11 mouse cellular contexts compared by ENCODE assay signal in genomic region chr5:28530202-28530855, GRCm38 (mm10).
A peak's percentile ranks its signal among the peaks of the same experiment; 100 is the strongest.
DNase-seq lines count a peak whose midpoint lies in the region; ATAC-seq and TF ChIP-seq lines count a peak whose summit lies in the region.
"Had no signal": no experiment of that assay in that cellular context is flagged by ENCODE, and none has a peak within 500 bp of the region (broad histone marks: within the 10 kb centered on the region; RNA-seq: fewer than 3 reads in every experiment).

No protein-coding gene starts in this region.

- no peak overlapping the region for H3K9ac ChIP-seq in forebrain, postnatal 0 days
- no peak overlapping the region for H3K9ac ChIP-seq in forebrain, embryonic 15.5 days (replicated peaks)
- H3K9ac ChIP-seq: liver, embryonic 13.5 days had no signal

- ATAC-seq in forebrain, postnatal 0 days, result peak; percentile 58; the same call in 1 of the 2 replicates
- ATAC-seq in forebrain, embryonic 15.5 days (replicated peaks), result no peak

- H3K4me1 ChIP-seq in forebrain, postnatal 0 days (ENCODE audit: insufficient read depth), result no peaks in the 10 kb centered on the region
- H3K4me1 ChIP-seq in forebrain, embryonic 15.5 days, result no peaks in the 10 kb centered on the region
- H3K4me1 ChIP-seq: liver, embryonic 13.5 days; megakaryocyte, embryonic 14.5 days had no signal

- TF ChIP-seq CTCF in forebrain, postnatal 0 days (IDR thresholded peaks at IDR 0.05; ENCODE audit: low read depth), result no peak

- H3K9me3 ChIP-seq in forebrain, postnatal 0 days (ENCODE audit: low read length), result no peaks in the 10 kb centered on the region
- no peaks in the 10 kb centered on the region for H3K9me3 ChIP-seq in forebrain, embryonic 15.5 days
- H3K9me3 ChIP-seq: liver, embryonic 13.5 days; megakaryocyte, embryonic 14.5 days had no signal

- no peak overlapping the region for H3K27ac ChIP-seq in forebrain, postnatal 0 days (ENCODE audit: low read depth, low read length)
- H3K27ac ChIP-seq in forebrain, embryonic 15.5 days (replicated peaks), result no peak overlapping the region
- H3K27ac ChIP-seq: liver, embryonic 13.5 days had no signal

- intact Hi-C loops in left cerebral cortex, postnatal 25 days (cut with DNase I), result no loop called here

- peak; percentile 5 for DNase-seq in forebrain, postnatal 0 days
- peak; percentile 38 for DNase-seq in right cerebral cortex, postnatal 4 days
- DNase-seq in right cerebral cortex, postnatal 14 days, result no peak
- peak; percentile 63 to 70 for DNase-seq in kidney, postnatal 4 days
- DNase-seq in left cerebral cortex, postnatal 25 days (ENCODE audit: low spot score in 2 of 2), result no peak
- no peak for DNase-seq in lung, postnatal 36 days
- no peak for DNase-seq in cerebellum, adult 18-20 months
- DNase-seq: liver, embryonic 13.5 days had no signal

- H3K4me2 ChIP-seq in forebrain, postnatal 0 days (ENCODE audit: low read depth), result no peak overlapping the region
- H3K4me2 ChIP-seq in forebrain, embryonic 15.5 days (replicated peaks), result no peak overlapping the region
- H3K4me2 ChIP-seq: liver, embryonic 13.5 days had no signal

- no peaks in the 10 kb centered on the region for H3K36me3 ChIP-seq in forebrain, postnatal 0 days (ENCODE audit: insufficient read depth)
- no peaks in the 10 kb centered on the region for H3K36me3 ChIP-seq in forebrain, embryonic 15.5 days
- H3K36me3 ChIP-seq: liver, embryonic 13.5 days had no signal

- H3K27me3 ChIP-seq in forebrain, postnatal 0 days (ENCODE audit: insufficient read depth, low read length), result no peaks in the 10 kb centered on the region
- no peaks in the 10 kb centered on the region for H3K27me3 ChIP-seq in forebrain, embryonic 15.5 days
- H3K27me3 ChIP-seq: liver, embryonic 13.5 days had no signal

- no peak overlapping the region for H3K4me3 ChIP-seq in forebrain, postnatal 0 days (ENCODE audit: low read depth, low read length)
- no peak overlapping the region for H3K4me3 ChIP-seq in forebrain, embryonic 15.5 days
- H3K4me3 ChIP-seq: liver, embryonic 13.5 days; megakaryocyte, embryonic 14.5 days; myocyte had no signal

- 32% methylated on average over 6 of the region's 6 CpGs for WGBS in forebrain, postnatal 0 days
- 32% methylated on average over 6 of the region's 6 CpGs for WGBS in forebrain, embryonic 15.5 days

Comparison
In these comparisons a context has a peak if more than half of its experiments do, and no peak if none do; other contexts are left out.
1. DNase-seq: peak in forebrain, postnatal 0 days (single experiment), right cerebral cortex, postnatal 4 days (single experiment) and kidney, postnatal 4 days (2 of 2); none in right cerebral cortex, postnatal 14 days (single experiment), left cerebral cortex, postnatal 25 days (0 of 2), lung, postnatal 36 days (single experiment) and cerebellum, adult 18-20 months (0 of 2).